Mouse (Mus musculus) intestine, embryonic 15.5 days (tissue): ENCODE data around the gene Sgo1. TPM values are rescaled to one million over a fixed set of nuclear protein-coding genes. Genes with fewer than 3 reads are reported as not detected.
A peak's percentile ranks its signal among the peaks of the same experiment; 100 is the strongest.

Source experiments
- ATAC-seq: fragments of 200-750 bp; cut with Nextera tagmentation; 2 replicates; pipeline ENCODE4 v1.8.0; 2017; ENCODE audit warnings: moderate TSS enrichment, moderate library complexity
- H3K27ac ChIP-seq: fragments of 300-500 bp; sonication (generic); 2 replicates; pipeline ENCODE4 v1.5.1; 2015; ENCODE audit warnings: mild to moderate bottlenecking, inconsistent platforms
- H3K27me3 ChIP-seq: fragments of 300-500 bp; sonication (generic); replicated peaks from 2 replicates; pipeline ENCODE4 v1.6.1; 2015; ENCODE audit warnings: inconsistent platforms
- H3K36me3 ChIP-seq: fragments of 300-500 bp; sonication (generic); 2 replicates; pipeline ENCODE4 v1.6.1; 2015; ENCODE audit warnings: inconsistent platforms
- H3K4me1 ChIP-seq: fragments of 300-500 bp; sonication (generic); replicated peaks from 2 replicates; pipeline ENCODE4 v1.6.1; 2015; ENCODE audit warnings: inconsistent platforms
- H3K4me2 ChIP-seq: fragments of 300-500 bp; sonication (generic); replicated peaks from 2 replicates; pipeline ENCODE4 v1.6.1; 2015; ENCODE audit warnings: mild to moderate bottlenecking, inconsistent platforms
- H3K4me3 ChIP-seq: fragments of 300-500 bp; sonication (generic); replicated peaks from 2 replicates; pipeline ENCODE4 v1.5.1; 2015; ENCODE audit warnings: inconsistent platforms
- H3K9ac ChIP-seq: fragments of 300-500 bp; sonication (generic); 2 replicates; pipeline ENCODE4 v1.6.1; 2015; ENCODE audit warnings: inconsistent platforms
- H3K9me3 ChIP-seq: fragments of 300-500 bp; sonication (generic); 2 replicates; pipeline ENCODE4 v1.6.1; 2016; ENCODE audit warnings: inconsistent platforms
- WGBS: fragments of 180-500 bp; shearing (Covaris S2); methylation state at CpG from one replicate; pipeline ENCODE4 v1.1.7; 2015; 5-methylcytosine and 5-hydroxymethylcytosine counted together
- polyA plus RNA-seq: library from polyadenylated mRNA; unstranded; fragments of >200 nt; fragmentation: Nextera tagmentation; extraction: Ambion mirVana; gene quantifications from 2 replicates; pipeline ENCODE4 v1.2.1, GENCODE M21; 2015

Sgo1 gene
- polyA plus RNA-seq, 1 experiment from 2014 or later = 36.0 TPM

DNA sequence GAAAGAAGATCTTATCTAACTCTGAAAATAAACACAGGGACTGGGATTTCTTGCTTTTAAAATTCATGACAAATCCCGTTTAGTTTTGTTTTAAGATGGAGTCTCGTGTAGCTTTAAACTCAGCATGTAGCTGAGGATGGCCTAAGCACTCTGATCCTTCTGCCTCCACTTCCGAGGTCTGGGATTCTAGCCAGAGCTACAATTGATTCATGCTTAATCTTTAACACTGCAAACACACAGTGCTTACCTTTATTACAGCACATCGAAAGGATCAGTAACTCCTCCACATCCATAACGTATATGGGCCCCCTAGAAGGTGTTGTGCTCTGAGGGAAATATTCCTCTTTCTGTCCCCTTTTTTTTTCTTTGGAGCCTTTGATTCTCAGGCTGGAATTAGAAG lies 61.0 kb downstream of the Sgo1 start:
- Histone ChIP-seq H3K9me3 (no peaks in the 10 kb centered on the region), H3K36me3 (no peaks in the 10 kb centered on the region), H3K4me2 (no peak overlapping the region), H3K27ac (no peak overlapping the region), H3K9ac (no peak overlapping the region), H3K4me1 (no peaks in the 10 kb centered on the region), H3K27me3 (no peaks in the 10 kb centered on the region), H3K4me3 (no peak overlapping the region)
- WGBS = 58% methylated on average over 5 of the region's 5 CpGs
- 0 out of 2 replicates have a peak, but pooled peaks have one; percentile 23 for ATAC-seq

DNA sequence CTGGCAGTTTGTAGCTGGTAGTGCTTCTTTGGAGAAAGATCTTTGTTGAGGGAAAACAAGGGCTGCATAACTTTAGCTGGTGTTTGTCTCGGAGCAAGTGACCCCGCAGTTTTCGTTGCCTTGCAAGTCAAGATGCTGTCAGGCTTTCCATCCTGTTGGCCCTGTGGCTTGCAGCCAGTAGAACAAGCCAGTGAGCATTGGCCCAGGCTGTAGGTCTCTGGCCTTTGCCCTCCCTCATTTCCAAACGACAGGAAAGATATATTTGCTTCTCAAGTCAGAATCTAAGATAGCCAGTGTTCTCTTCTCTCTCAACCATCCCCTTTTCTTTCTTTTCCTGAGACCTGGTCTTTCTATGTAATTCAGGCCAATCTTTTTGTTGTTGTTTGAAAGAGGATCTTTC lies 61.6 kb downstream of the Sgo1 start:
- Histone ChIP-seq H3K27me3 (no peaks in the 10 kb centered on the region), H3K27ac (no peak overlapping the region), H3K9ac (no peak overlapping the region), H3K4me3 (no peak overlapping the region), H3K36me3 (no peaks in the 10 kb centered on the region), H3K4me2 (no peak overlapping the region), H3K9me3 (no peaks in the 10 kb centered on the region), H3K4me1 (no peaks in the 10 kb centered on the region)
- ATAC-seq = no peak
- 75% methylated on average over 4 of the region's 4 CpGs for whole genome bisulfite sequencing

DNA sequence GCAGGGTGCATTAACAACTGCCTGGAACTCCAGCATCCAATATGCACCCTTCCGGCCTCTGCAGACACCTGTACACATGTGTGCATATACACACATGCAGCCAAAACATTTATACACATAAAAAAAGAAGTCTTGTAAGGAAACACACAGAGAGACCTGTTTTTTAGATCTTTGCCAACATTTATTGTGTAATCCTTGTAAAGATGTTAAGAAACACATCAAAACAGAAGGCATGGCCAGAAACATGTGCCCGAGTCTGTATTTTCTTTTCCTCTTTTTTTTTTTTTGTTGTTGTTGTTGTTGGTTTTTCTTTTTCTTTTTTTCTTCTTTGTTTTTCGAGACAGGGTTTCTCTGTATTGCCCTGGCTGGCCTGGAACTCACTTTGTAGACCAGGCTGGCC lies 63.0 kb downstream of the Sgo1 start:
- Histone ChIP-seq H3K9ac (no peak overlapping the region), H3K27me3 (no peaks in the 10 kb centered on the region), H3K36me3 (no peaks in the 10 kb centered on the region), H3K4me3 (no peak overlapping the region), H3K4me1 (no peaks in the 10 kb centered on the region), H3K9me3 (no peaks in the 10 kb centered on the region), H3K4me2 (no peak overlapping the region), H3K27ac (no peak overlapping the region)
- 87% methylated on average over 3 of the region's 3 CpGs for WGBS
- no peak for ATAC-seq

Other genes starting within 250 kb of the Sgo1 start
- gene Efhb, start 226.0 kb downstream of the Sgo1 start, polyA plus RNA-seq = 0.53 and 0.58 TPM in 2 replicates
- 74.4 and 81.7 TPM in 2 replicates for gene Rab5a, start 210.1 kb downstream of the Sgo1 start, polyA plus RNA-seq
- 0.11 and 0.29 TPM in 2 replicates for gene Pp2d1, start 149.9 kb downstream of the Sgo1 start, polyA plus RNA-seq
- 3.7 and 4.3 TPM in 2 replicates for gene Kat2b, start 122.5 kb downstream of the Sgo1 start, polyA plus RNA-seq
- gene Sult1c2, start 157.0 kb upstream of the Sgo1 start, polyA plus RNA-seq = 0.24 and 0.29 TPM in 2 replicates